Mouse (Mus musculus): ENCODE measurements around the gene Itga1. TPM values are rescaled to one million over a fixed set of nuclear protein-coding genes. Genes with fewer than 3 reads are reported as not detected.

Itga1 gene
- total RNA-seq, 1 experiment from 2014 or later: 1.8 TPM

- no peak for ATAC-seq (replicated peaks; ENCODE audit: insufficient number of reproducible peaks, low FRiP score, low TSS enrichment, poor library complexity, severe bottlenecking)
These were observed 990 bp upstream of the Itga1 start for GRCm38 (mm10) chr13:115102754-115103153.

- no peak for ATAC-seq (replicated peaks; ENCODE audit: insufficient number of reproducible peaks, low FRiP score, low TSS enrichment, poor library complexity, severe bottlenecking)
These were observed 1.2 kb downstream of the Itga1 start for GRCm38 (mm10) chr13:115100381-115101177.

- ATAC-seq (replicated peaks; ENCODE audit: insufficient number of reproducible peaks, low FRiP score, low TSS enrichment, poor library complexity, severe bottlenecking): no peak
These were observed 2.4 kb downstream of the Itga1 start for GRCm38 (mm10) chr13:115099381-115099780.

GRCm38 (mm10) chr13:115098227-115098626 is 3.5 kb downstream of the Itga1 start:
- no peak for ATAC-seq (replicated peaks; ENCODE audit: insufficient number of reproducible peaks, low FRiP score, low TSS enrichment, poor library complexity, severe bottlenecking)

- no peak for ATAC-seq (replicated peaks; ENCODE audit: insufficient number of reproducible peaks, low FRiP score, low TSS enrichment, poor library complexity, severe bottlenecking)
These were observed 4.8 kb downstream of the Itga1 start for GRCm38 (mm10) chr13:115096965-115097364.

- no peak for ATAC-seq (replicated peaks; ENCODE audit: insufficient number of reproducible peaks, low FRiP score, low TSS enrichment, poor library complexity, severe bottlenecking)
These were observed 5.5 kb downstream of the Itga1 start for GRCm38 (mm10) chr13:115096216-115096615.

- ATAC-seq (replicated peaks; ENCODE audit: insufficient number of reproducible peaks, low FRiP score, low TSS enrichment, poor library complexity, severe bottlenecking): no peak
These were observed 6.4 kb downstream of the Itga1 start for GRCm38 (mm10) chr13:115095392-115095791.

GRCm38 (mm10) chr13:115091511-115091910 is 10.3 kb downstream of the Itga1 start:
- no peak for ATAC-seq (replicated peaks; ENCODE audit: insufficient number of reproducible peaks, low FRiP score, low TSS enrichment, poor library complexity, severe bottlenecking)

GRCm38 (mm10) chr13:115090977-115091445 is 10.8 kb downstream of the Itga1 start:
- ATAC-seq (replicated peaks; ENCODE audit: insufficient number of reproducible peaks, low FRiP score, low TSS enrichment, poor library complexity, severe bottlenecking): no peak

- peak; percentile 68 for ATAC-seq (replicated peaks; ENCODE audit: insufficient number of reproducible peaks, low FRiP score, low TSS enrichment, poor library complexity, severe bottlenecking)
These were observed 11.4 kb downstream of the Itga1 start, which contains the start of gene Pelo for GRCm38 (mm10) chr13:115090069-115090976. TSS of gene Pelo (minus strand) at chr13:115090186.

- ATAC-seq (replicated peaks; ENCODE audit: insufficient number of reproducible peaks, low FRiP score, low TSS enrichment, poor library complexity, severe bottlenecking): peak; percentile 25; the same call in 1 of the 2 replicates
These were observed 12.3 kb downstream of the Itga1 start for GRCm38 (mm10) chr13:115089395-115090025.

- no peak for ATAC-seq (replicated peaks; ENCODE audit: insufficient number of reproducible peaks, low FRiP score, low TSS enrichment, poor library complexity, severe bottlenecking)
These were observed 12.8 kb downstream of the Itga1 start for GRCm38 (mm10) chr13:115089020-115089394.

GRCm38 (mm10) chr13:115085974-115086373 is 15.8 kb downstream of the Itga1 start:
- ATAC-seq (replicated peaks; ENCODE audit: insufficient number of reproducible peaks, low FRiP score, low TSS enrichment, poor library complexity, severe bottlenecking): no peak

GRCm38 (mm10) chr13:115082339-115082738 is 19.4 kb downstream of the Itga1 start:
- no peak for ATAC-seq (replicated peaks; ENCODE audit: insufficient number of reproducible peaks, low FRiP score, low TSS enrichment, poor library complexity, severe bottlenecking)

- no peak for ATAC-seq (replicated peaks; ENCODE audit: insufficient number of reproducible peaks, low FRiP score, low TSS enrichment, poor library complexity, severe bottlenecking)
These were observed 21.7 kb downstream of the Itga1 start for GRCm38 (mm10) chr13:115079996-115080585.

GRCm38 (mm10) chr13:115078997-115079685 is 22.6 kb downstream of the Itga1 start:
- ATAC-seq (replicated peaks; ENCODE audit: insufficient number of reproducible peaks, low FRiP score, low TSS enrichment, poor library complexity, severe bottlenecking): no peak

GRCm38 (mm10) chr13:115077346-115078134 is 24.2 kb downstream of the Itga1 start:
- ATAC-seq (replicated peaks; ENCODE audit: insufficient number of reproducible peaks, low FRiP score, low TSS enrichment, poor library complexity, severe bottlenecking): no peak

All from monocyte, adult 5-6 weeks (primary cell).